Mouse (Mus musculus) CH12.LX (cell line): Measurements from ENCODE around the gene Cald1. TPM values are rescaled to one million over a fixed set of nuclear protein-coding genes. Genes with fewer than 3 reads are reported as not detected.

Experiments
- DNase-seq: peaks from one replicate; pipeline ENCODE4 v3.0.0-alpha.2; 2013; ENCODE audit errors: extremely low read depth
- H3K27ac ChIP-seq: 2 replicates; pipeline ENCODE4 v1.5.1; 2012; ENCODE audit warnings: low read depth, mild to moderate bottlenecking, control low read depth, moderate library complexity; ENCODE audit not compliant: insufficient read depth
- H3K27me3 ChIP-seq: replicated peaks from 2 replicates; pipeline ENCODE3; 2012; ENCODE audit warnings: inconsistent platforms
- H3K36me3 ChIP-seq, 2 experiments: replicated peaks in 1 of 2; 2 replicates each; pipeline versions ENCODE3 to v1.6.1; 2012; ENCODE audit warnings: inconsistent platforms in 1 of 2, low read length in 1 of 2, mild to moderate bottlenecking in 1 of 2, mixed read lengths in 1 of 2, moderate library complexity in 1 of 2; ENCODE audit not compliant: control insufficient read depth in 1 of 2, insufficient read depth in 1 of 2
- H3K4me1 ChIP-seq, 2 experiments: 2 replicates each; pipeline ENCODE4 v1.6.1; 2012; ENCODE audit warnings: inconsistent platforms in 1 of 2, moderate library complexity in 1 of 2; ENCODE audit not compliant: insufficient read depth in 2 of 2, control insufficient read depth in 1 of 2
- H3K4me2 ChIP-seq: 2 replicates; pipeline ENCODE4 v1.6.1; 2012; ENCODE audit warnings: low read depth, mild to moderate bottlenecking, control low read depth; ENCODE audit not compliant: poor library complexity, insufficient read depth, severe bottlenecking
- H3K4me3 ChIP-seq, 3 experiments: fragments of 150-350 bp in 1 of 3; sonication (generic) in 1 of 3; replicated peaks in 1 of 3; 2 replicates each; pipeline versions ENCODE3 to v1.5.1; 2011 to 2012; ENCODE audit warnings: low read depth in 2 of 3, low read length in 2 of 3, mild to moderate bottlenecking in 2 of 3, moderate library complexity in 2 of 3, control low read depth in 1 of 3, improper control_type of control experiment in 1 of 3, inconsistent platforms in 1 of 3, mixed read lengths in 1 of 3; ENCODE audit not compliant: poor library complexity in 1 of 3
- H3K79me2 ChIP-seq: replicated peaks from 2 replicates; pipeline ENCODE4 v1.6.1; 2012; ENCODE audit warnings: mild to moderate bottlenecking, moderate library complexity; ENCODE audit not compliant: control insufficient read depth, poor library complexity, insufficient read depth, severe bottlenecking; ENCODE audit errors: extremely low read depth
- H3K9ac ChIP-seq: 2 replicates; pipeline ENCODE4 v1.6.1; 2012; ENCODE audit warnings: low read depth, mild to moderate bottlenecking, control low read depth, moderate library complexity; ENCODE audit not compliant: insufficient read depth
- H3K9me3 ChIP-seq: replicated peaks from 2 replicates; pipeline ENCODE3; 2012; ENCODE audit warnings: low read length, inconsistent platforms, mixed read lengths
- BHLHE40 ChIP-seq: IDR thresholded peaks from 2 replicates; pipeline ENCODE4 v1.6.1; 2011; ENCODE audit warnings: mild to moderate bottlenecking, low read depth, low read length, improper control_type of control experiment
- CHD1 ChIP-seq: IDR thresholded peaks from 2 replicates; pipeline ENCODE4 v1.6.1; 2012; ENCODE audit warnings: low read depth, low read length, improper control_type of control experiment, inconsistent platforms
- E2F4 ChIP-seq: IDR thresholded peaks from 2 replicates; pipeline ENCODE4 v1.6.1; 2011; ENCODE audit warnings: low read depth, low read length, improper control_type of control experiment; ENCODE audit not compliant: insufficient replicate concordance
- ETS1 ChIP-seq: conservative IDR thresholded peaks from 2 replicates; pipeline ENCODE4 v1.6.1; 2012; ENCODE audit warnings: low read depth, mild to moderate bottlenecking, inconsistent platforms, low read length, improper control_type of control experiment, moderate library complexity
- HCFC1 ChIP-seq: IDR thresholded peaks from 2 replicates; pipeline ENCODE4 v1.6.1; 2012; ENCODE audit warnings: low read depth, mild to moderate bottlenecking, inconsistent platforms, low read length, improper control_type of control experiment
- JUND ChIP-seq: conservative IDR thresholded peaks from 2 replicates; pipeline ENCODE4 v1.6.1; 2011; ENCODE audit warnings: low read depth, low read length, improper control_type of control experiment
- MAFK ChIP-seq: IDR thresholded peaks from 2 replicates; pipeline ENCODE4 v1.6.1; 2011; ENCODE audit warnings: low read length, improper control_type of control experiment; ENCODE audit not compliant: insufficient replicate concordance
- MAX ChIP-seq: IDR thresholded peaks from 2 replicates; pipeline ENCODE4 v1.6.1; 2011; ENCODE audit warnings: low read length, improper control_type of control experiment
- MAZ ChIP-seq: IDR thresholded peaks from 2 replicates; pipeline ENCODE4 v1.6.1; 2012; ENCODE audit warnings: low read depth, mild to moderate bottlenecking, inconsistent platforms, low read length, improper control_type of control experiment, moderate library complexity
- NRF1 ChIP-seq: IDR thresholded peaks from 2 replicates; pipeline ENCODE4 v1.6.1; 2014; ENCODE audit warnings: low read depth, mild to moderate bottlenecking, inconsistent platforms, low read length, improper control_type of control experiment, moderate library complexity
- PAX5 ChIP-seq: IDR thresholded peaks from 2 replicates; pipeline ENCODE4 v1.6.1; 2012; ENCODE audit warnings: low read length, inconsistent platforms, mixed read lengths
- POLR2A ChIP-seq: IDR thresholded peaks from 2 replicates; pipeline ENCODE4 v1.6.1; 2011; ENCODE audit warnings: low read depth, mild to moderate bottlenecking, improper control_type of control experiment, low read length
- POLR2AphosphoS2 ChIP-seq: IDR thresholded peaks from 2 replicates; pipeline ENCODE4 v1.6.1; 2011; ENCODE audit warnings: low read depth, low read length, improper control_type of control experiment
- SIN3A ChIP-seq: IDR thresholded peaks from 2 replicates; pipeline ENCODE4 v1.6.1; 2012; ENCODE audit warnings: low read length, improper control_type of control experiment, inconsistent platforms
- UBTF ChIP-seq: IDR thresholded peaks from 2 replicates; pipeline ENCODE4 v1.6.1; 2012; ENCODE audit warnings: low read depth, mild to moderate bottlenecking, inconsistent platforms, low read length, improper control_type of control experiment, moderate library complexity
- ZKSCAN1 ChIP-seq: IDR thresholded peaks from 2 replicates; pipeline ENCODE4 v1.6.1; 2012; ENCODE audit warnings: low read depth, inconsistent platforms, low read length, improper control_type of control experiment, borderline replicate concordance
- dilution Hi-C: fragments of 300-500 bp; cut with MboI; formaldehyde crosslinking; loops from 2 replicates; pipeline ENCODE4 v1.14.3; 2020; ENCODE audit warnings: low sequenced_read_pairs; ENCODE audit not compliant: extremely low pct_unique_long_range_greater_than_20kb, extremely low pct_ligation_motif_present
- in situ Hi-C: fragments of 300-500 bp; cut with MboI; formaldehyde crosslinking; loops from 3 replicates; pipeline ENCODE4 v1.14.3; 2019; ENCODE audit warnings: low sequenced_read_pairs, low pct_ligation_motif_present, low pct_unique_long_range_greater_than_20kb, mixed read lengths
- polyA plus RNA-seq: library from polyadenylated mRNA; unstranded; fragments of >175 nt; gene quantifications from 2 replicates; pipeline ENCODE4 v1.2.1, GENCODE M21; 2012; ENCODE audit warnings: low read depth; ENCODE audit not compliant: insufficient read length
- total RNA-seq, 2 experiments: library from RNA; depleted of rRNA; stranded (reverse); fragments of 300-350 nt in 1 of 2; fragments of >200 nt in 1 of 2; gene quantifications; 2 replicates each; pipeline ENCODE4 v1.2.3; 2012 to 2014

Cald1 gene
- total and polyA plus RNA-seq, 3 experiments: 0.55 to 4.0 (median 1.1) TPM

DNA sequence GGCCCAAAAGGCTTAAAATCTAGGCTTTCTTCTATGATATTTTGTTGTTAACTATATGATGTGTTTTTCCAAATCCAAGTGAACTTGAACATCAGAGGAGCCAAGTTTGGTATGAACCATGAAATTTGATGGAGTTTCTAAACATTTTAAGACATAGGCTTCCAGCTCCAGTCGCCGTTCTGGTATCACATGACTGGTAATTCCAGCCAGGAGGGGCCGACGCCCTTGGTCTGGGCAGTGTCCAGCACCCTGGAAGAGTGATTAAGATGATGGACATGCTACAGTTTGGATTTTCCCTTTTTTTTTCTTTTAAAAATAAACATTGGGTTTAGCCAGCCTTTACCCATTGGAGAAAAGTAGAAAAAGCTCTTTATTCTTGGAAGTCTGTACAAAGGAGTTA lies 145.6 kb downstream of the Cald1 start:
- Histone ChIP-seq H3K4me2 (no peak overlapping the region), H3K36me3 (no peaks in the 10 kb centered on the region), H3K27me3 (no peaks in the 10 kb centered on the region), H3K27ac (no peak overlapping the region), H3K79me2 (no peaks in the 10 kb centered on the region), H3K4me1 (peaks cover 0 to 4% of the 10 kb centered on the region in 2 experiments; a peak in 1 of 4 replicates), H3K4me3 (no peak overlapping the region), H3K9me3 (no peaks in the 10 kb centered on the region), H3K9ac (no peak overlapping the region)
- dilution Hi-C loops (no loop called here), in situ Hi-C loops (no loop called here)
- no peak for TF ChIP-seq MAX
- no peak for TF ChIP-seq ETS1
- no peak for TF ChIP-seq NRF1
- no peak for TF ChIP-seq HCFC1
- no peak for DNase-seq

DNA sequence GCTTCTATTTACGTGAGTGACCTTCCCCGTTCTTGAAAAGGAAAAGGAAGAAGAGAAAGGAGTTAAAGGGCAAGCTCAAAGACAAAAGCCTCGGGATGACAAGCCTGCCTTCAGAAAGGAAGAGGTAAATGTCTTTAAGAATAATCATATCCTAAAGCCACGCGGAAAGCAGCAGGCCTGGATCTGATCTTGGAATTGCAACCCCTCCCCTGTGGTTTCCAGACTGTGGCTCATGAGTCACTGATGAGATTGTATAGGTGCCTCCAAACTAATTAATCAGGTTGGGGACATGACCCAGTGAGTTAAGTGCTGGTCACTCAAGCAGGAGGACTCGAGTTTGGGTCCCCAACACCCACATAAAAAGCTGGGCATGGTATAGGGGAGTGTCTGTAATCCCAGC lies 149.5 kb downstream of the Cald1 start:
- Histone ChIP-seq H3K9ac (no peak overlapping the region), H3K4me3 (no peak overlapping the region), H3K27ac (no peak overlapping the region), H3K36me3 (no peaks in the 10 kb centered on the region), H3K27me3 (no peaks in the 10 kb centered on the region), H3K4me1 (peaks cover 0 to 4% of the 10 kb centered on the region in 2 experiments; a peak in 1 of 4 replicates), H3K4me2 (no peak overlapping the region), H3K9me3 (no peaks in the 10 kb centered on the region), H3K79me2 (no peaks in the 10 kb centered on the region)
- in situ Hi-C loops (no loop called here), dilution Hi-C loops (no loop called here)
- no peak for TF ChIP-seq ZKSCAN1
- TF ChIP-seq PAX5: no peak
- TF ChIP-seq NRF1: no peak
- no peak for TF ChIP-seq CHD1
- no peak for TF ChIP-seq UBTF
- no peak for TF ChIP-seq POLR2A
- TF ChIP-seq BHLHE40: no peak
- no peak for TF ChIP-seq JUND
- no peak for DNase-seq

DNA sequence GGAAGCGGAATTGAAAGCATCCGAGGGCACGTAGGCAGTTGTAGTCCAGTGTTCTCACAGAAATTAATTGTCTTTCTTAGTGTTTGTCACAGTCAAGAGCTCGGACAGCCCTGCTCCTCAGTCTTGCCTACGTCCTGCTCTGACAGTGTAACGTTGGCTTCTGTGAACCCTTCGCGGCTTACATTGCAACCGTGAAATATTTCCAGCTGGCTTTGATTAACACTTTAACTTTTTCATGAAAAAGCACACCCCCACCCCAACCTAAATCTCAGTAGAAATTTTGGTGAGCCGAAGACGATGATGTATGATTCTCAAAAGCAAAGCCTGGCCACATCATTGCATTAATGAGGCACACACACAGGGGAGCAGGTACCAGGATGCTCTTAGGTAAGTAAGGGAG lies 150.3 kb downstream of the Cald1 start:
- in situ Hi-C loops: no loop called here
- no peak overlapping the region for H3K9ac ChIP-seq
- H3K4me1 ChIP-seq: peaks cover 0 to 4% of the 10 kb centered on the region in 2 experiments; a peak in 1 of 4 replicates
- H3K4me3 ChIP-seq: no peak overlapping the region
- no peak for TF ChIP-seq PAX5
- TF ChIP-seq SIN3A: no peak
- no peak for TF ChIP-seq MAFK
- no peak for TF ChIP-seq MAZ
- no peak for TF ChIP-seq POLR2AphosphoS2
- TF ChIP-seq E2F4: no peak
- TF ChIP-seq, all 38 proteins: peak for 0
- Histone ChIP-seq H3K27me3 (no peaks in the 10 kb centered on the region), H3K4me2 (no peak overlapping the region), H3K36me3 (no peaks in the 10 kb centered on the region), H3K27ac (no peak overlapping the region), H3K79me2 (no peaks in the 10 kb centered on the region), H3K9me3 (no peaks in the 10 kb centered on the region)
- dilution Hi-C loops: no loop called here
- no peak for DNase-seq
